Mouse (Mus musculus) cerebellum, adult 2 months (tissue): ENCODE data around the gene Borcs6.

Experiments used
- CTCF ChIP-seq: fragments of 200-500 bp; IDR thresholded peaks from 2 replicates; pipeline ENCODE4 v1.5.1; 2011; ENCODE audit warnings: low read depth, mild to moderate bottlenecking, control low read depth, low read length, moderate library complexity, borderline replicate concordance; ENCODE audit not compliant: insufficient read depth
- POLR2A ChIP-seq: fragments of 200-500 bp; IDR thresholded peaks from 2 replicates; pipeline ENCODE4 v1.6.1; 2011; ENCODE audit warnings: low read length, control low read depth, borderline replicate concordance; ENCODE audit not compliant: insufficient read depth

GRCm38 (mm10) chr11:69016755-69017154 lies 42.8 kb upstream of the Borcs6 start:
- TF ChIP-seq CTCF (no peak), POLR2A (no peak)
